Mouse (Mus musculus) liver, adult 2 months (tissue): ENCODE measurements around the gene Gm765.

Experiments
- CTCF ChIP-seq: fragments of 200-500 bp; IDR thresholded peaks from 2 replicates; pipeline ENCODE4 v1.5.1; 2011; ENCODE audit warnings: low read depth, low read length, control low read depth
- POLR2A ChIP-seq: fragments of 200-500 bp; IDR thresholded peaks from 2 replicates; pipeline ENCODE4 v1.6.1; 2011; ENCODE audit warnings: low read length, control low read depth; ENCODE audit not compliant: insufficient read depth; ENCODE audit errors: extremely low read depth

DNA sequence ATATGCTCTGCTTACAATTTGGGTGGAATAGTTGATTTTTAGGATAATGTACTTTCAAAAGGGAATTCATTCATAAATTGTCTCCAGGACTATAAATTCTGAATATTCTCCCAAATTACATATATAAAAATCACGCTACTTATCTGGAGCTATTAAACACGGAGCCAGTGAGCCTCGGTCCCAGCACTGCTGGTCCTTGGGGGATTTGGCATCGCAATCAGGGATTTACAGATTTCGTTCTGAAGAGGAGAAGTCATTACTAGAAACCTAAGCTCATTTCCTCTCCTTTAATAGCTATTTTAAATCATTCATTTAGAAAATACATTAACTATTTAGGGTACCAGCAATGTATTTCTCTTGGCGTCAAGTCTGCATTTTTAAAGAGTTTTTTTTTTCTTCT is 55.0 kb downstream of the Gm765 start:
- TF ChIP-seq CTCF (no peak), POLR2A (no peak)
